In genomic region chr11:62851199-62851598, GRCm38 (mm10) we compare ENCODE assay signal across 9 mouse cellular contexts. TPM values are rescaled to one million over a fixed set of nuclear protein-coding genes. Genes with fewer than 3 reads are reported as not detected.
DNase-seq lines count a peak whose midpoint lies in the region; ATAC-seq and TF ChIP-seq lines count a peak whose summit lies in the region.
"Had no signal": no experiment of that assay in that cellular context is flagged by ENCODE, and none has a peak within 500 bp of the region (broad histone marks: within the 10 kb centered on the region; RNA-seq: fewer than 3 reads in every experiment).

No protein-coding gene starts in this region.

- 64% methylated on average over 1 of the region's 1 CpGs for WGBS in heart, postnatal 0 days
- 71% methylated on average over 1 of the region's 1 CpGs for WGBS in heart, embryonic 11.5 days (ENCODE audit: insufficient replicate concordance)

- H3K9ac ChIP-seq in heart, postnatal 0 days (replicated peaks; ENCODE audit: low read depth, low read length): no peak overlapping the region
- H3K9ac ChIP-seq in heart, embryonic 11.5 days (ENCODE audit: low read depth, low read length): no peak overlapping the region
- H3K9ac ChIP-seq in CH12.LX (ENCODE audit: insufficient read depth, low read depth): no peak overlapping the region
- H3K9ac ChIP-seq: lung, embryonic 15.5 days had no signal

- H3K9me3 ChIP-seq in heart, postnatal 0 days (replicated peaks; ENCODE audit: control insufficient read depth, low read length): no peaks in the 10 kb centered on the region
- H3K9me3 ChIP-seq in heart, embryonic 11.5 days (replicated peaks; ENCODE audit: control insufficient read depth, low read length): no peaks in the 10 kb centered on the region
- H3K9me3 ChIP-seq in CH12.LX (replicated peaks; ENCODE audit: low read length): no peaks in the 10 kb centered on the region
- H3K9me3 ChIP-seq: lung, embryonic 15.5 days had no signal

- TF ChIP-seq CTCF in heart, postnatal 0 days (IDR thresholded peaks at IDR 0.05; ENCODE audit: low read depth): peak; percentile 65
- TF ChIP-seq CTCF in CH12.LX (conservative IDR thresholded peaks at IDR 0.05 in 1 of 2, IDR thresholded peaks at IDR 0.05 in 1 of 2; ENCODE audit: low read depth in 2 of 2, low read length in 2 of 2): peak; percentile 7 to 84; a peak in 3 of 4 replicates

- in situ Hi-C loops in CH12.LX (cut with MboI; ENCODE audit: low pct_ligation_motif_present, low pct_unique_long_range_greater_than_20kb, low sequenced_read_pairs): no loop called here

- no peaks in the 10 kb centered on the region for H3K36me3 ChIP-seq in heart, postnatal 0 days (replicated peaks; ENCODE audit: control insufficient read depth, insufficient read depth, low read length)
- no peaks in the 10 kb centered on the region for H3K36me3 ChIP-seq in heart, embryonic 11.5 days (ENCODE audit: control insufficient read depth, insufficient read depth, low read length)
- no peaks in the 10 kb centered on the region for H3K36me3 ChIP-seq in CH12.LX (replicated peaks in 1 of 2; ENCODE audit: control insufficient read depth in 1 of 2, insufficient read depth in 1 of 2, low read length in 1 of 2)
- H3K36me3 ChIP-seq: lung, embryonic 15.5 days had no signal

- TF ChIP-seq RAD21 in CH12.LX (IDR thresholded peaks at IDR 0.05; ENCODE audit: low read depth, low read length): peak; percentile 79

- DNase-seq in heart, postnatal 0 days (ENCODE audit: low spot score): peak; percentile 40
- peak; percentile 12 for DNase-seq in CH12.LX (ENCODE audit: extremely low read depth)
- DNase-seq in adrenal gland, postnatal 25 days: peak; percentile 9
- DNase-seq in kidney, postnatal 14 days: peak; percentile 36
- DNase-seq in spleen, postnatal 36 days (ENCODE audit: low spot score in 2 of 2): no peak
- DNase-seq in thymus, postnatal 25 days: no peak
- no peak for DNase-seq in left cerebral cortex, postnatal 4 days

- H3K4me3 ChIP-seq in heart, postnatal 0 days (ENCODE audit: low read depth, low read length): no peak overlapping the region
- H3K4me3 ChIP-seq in heart, embryonic 11.5 days (ENCODE audit: low read depth, low read length): no peak overlapping the region
- no peak overlapping the region for H3K4me3 ChIP-seq in CH12.LX (replicated peaks in 1 of 3; ENCODE audit: low read depth in 2 of 3, low read length in 2 of 3, poor library complexity in 1 of 3)
- H3K4me3 ChIP-seq: lung, embryonic 15.5 days had no signal

- dilution Hi-C loops in CH12.LX (cut with MboI; ENCODE audit: extremely low pct_ligation_motif_present, extremely low pct_unique_long_range_greater_than_20kb, low sequenced_read_pairs): no loop called here

- H3K27me3 ChIP-seq in heart, postnatal 0 days (ENCODE audit: control insufficient read depth, insufficient read depth, low read length): no peaks in the 10 kb centered on the region
- H3K27me3 ChIP-seq in heart, embryonic 11.5 days (ENCODE audit: control insufficient read depth, insufficient read depth, low read length): no peaks in the 10 kb centered on the region
- no peaks in the 10 kb centered on the region for H3K27me3 ChIP-seq in CH12.LX (replicated peaks)
- H3K27me3 ChIP-seq: lung, embryonic 15.5 days had no signal

- no peak for TF ChIP-seq POLR2A in CH12.LX (IDR thresholded peaks at IDR 0.05; ENCODE audit: low read depth, low read length)

- no peaks in the 10 kb centered on the region for H3K79me2 ChIP-seq in CH12.LX (replicated peaks; ENCODE audit: control insufficient read depth, extremely low read depth, insufficient read depth, poor library complexity, severe bottlenecking)

- intact Hi-C loops in left cerebral cortex, postnatal 4 days (cut with DNase I): no loop called here

- no peak overlapping the region for H3K27ac ChIP-seq in heart, postnatal 0 days (ENCODE audit: low read depth)
- H3K27ac ChIP-seq in heart, embryonic 11.5 days (ENCODE audit: low read depth, low read length): no peak overlapping the region
- no peak overlapping the region for H3K27ac ChIP-seq in CH12.LX (ENCODE audit: insufficient read depth, low read depth)
- H3K27ac ChIP-seq: lung, embryonic 15.5 days had no signal

- H3K4me2 ChIP-seq in heart, postnatal 0 days (ENCODE audit: low read depth, low read length): no peak overlapping the region
- H3K4me2 ChIP-seq in heart, embryonic 11.5 days: no peak overlapping the region
- no peak overlapping the region for H3K4me2 ChIP-seq in CH12.LX (ENCODE audit: insufficient read depth, low read depth, poor library complexity, severe bottlenecking)
- H3K4me2 ChIP-seq: lung, embryonic 15.5 days had no signal

- no peak for TF ChIP-seq EP300 in heart, postnatal 0 days (IDR thresholded peaks at IDR 0.05; ENCODE audit: low read depth)
- TF ChIP-seq EP300 in CH12.LX (IDR thresholded peaks at IDR 0.05; ENCODE audit: low read length): no peak

- no peak for ATAC-seq in heart, postnatal 0 days (ENCODE audit: insufficient read depth, low read depth)
- ATAC-seq in heart, embryonic 11.5 days (replicated peaks; ENCODE audit: insufficient number of reproducible peaks, low FRiP score, low TSS enrichment): no peak

- H3K4me1 ChIP-seq in heart, postnatal 0 days (ENCODE audit: control insufficient read depth, insufficient read depth): no peaks in the 10 kb centered on the region
- no peaks in the 10 kb centered on the region for H3K4me1 ChIP-seq in heart, embryonic 11.5 days (ENCODE audit: control insufficient read depth, insufficient read depth, low read length)
- H3K4me1 ChIP-seq in CH12.LX (ENCODE audit: control insufficient read depth in 1 of 2, insufficient read depth in 2 of 2): peaks cover under 1 to 15% of the 10 kb centered on the region in 2 experiments

TF ChIP-seq in CH12.LX, 34 proteins besides CTCF, POLR2A, EP300 and RAD21:
- TF ChIP-seq USF2 (conservative IDR thresholded peaks at IDR 0.05; ENCODE audit: low read depth, low read length) (no peak), SMC3 (IDR thresholded peaks at IDR 0.05; ENCODE audit: low read depth, low read length) (peak; percentile 76), NRF1 (IDR thresholded peaks at IDR 0.05; ENCODE audit: low read depth, low read length) (no peak), ZC3H11A (IDR thresholded peaks at IDR 0.05; ENCODE audit: low read depth, low read length) (no peak), ZNF384 (IDR thresholded peaks at IDR 0.05; ENCODE audit: low read depth, low read length) (0 out of 2 replicates have a peak, but pooled peaks have one; percentile 36)

RNA-seq across cellular contexts. Expression of gene Fbxw10, which starts 4.3 kb away (rescaled TPM):
- total RNA-seq in heart, postnatal 0 days (2014; rRNA removed; ENCODE audit: low replicate concordance): 0.15 TPM in 1 of 2 replicates, not detected in the other
- polyA plus RNA-seq in heart, postnatal 0 days (2015; fragmentation: Nextera tagmentation; extraction: Ambion mirVana): 0.26 and 0.32 TPM in 2 replicates
- polyA plus RNA-seq in heart, embryonic 11.5 days (2014; fragmentation: Nextera tagmentation; extraction: Ambion mirVana): 0.21 and 0.24 TPM in 2 replicates
- total RNA-seq in CH12.LX (2012; rRNA removed): 0.50 and 0.59 TPM in 2 replicates
- 0.78 and 0.88 TPM in 2 replicates for total RNA-seq in CH12.LX (2014; rRNA removed)
- 0.87 and 1.4 TPM in 2 replicates for polyA plus RNA-seq in CH12.LX (2012; ENCODE audit: insufficient read length, low read depth)
- 1.1 and 2.4 TPM in 2 replicates for total RNA-seq in adrenal gland, postnatal 25 days (2021)
- under 1 TPM; 0.89 to 0.96 TPM for total RNA-seq in left cerebral cortex, postnatal 4 days (2021)

RNA-seq across cellular contexts. Expression of gene Tvp23b, which starts 28.1 kb away (rescaled TPM):
- total RNA-seq in heart, postnatal 0 days (2014; rRNA removed; ENCODE audit: low replicate concordance): 26.3 and 27.4 TPM in 2 replicates
- polyA plus RNA-seq in heart, postnatal 0 days (2015; fragmentation: Nextera tagmentation; extraction: Ambion mirVana): 39.0 and 47.0 TPM in 2 replicates
- polyA plus RNA-seq in heart, embryonic 11.5 days (2014; fragmentation: Nextera tagmentation; extraction: Ambion mirVana): 47.3 and 49.4 TPM in 2 replicates
- total RNA-seq in CH12.LX (2012; rRNA removed) (57.7 and 62.2 TPM in 2 replicates), CH12.LX (2014; rRNA removed) (68.7 and 71.2 TPM in 2 replicates)
- polyA plus RNA-seq in CH12.LX (2012; ENCODE audit: insufficient read length, low read depth): 39.6 and 40.9 TPM in 2 replicates
- 31.4 and 58.5 TPM in 2 replicates for total RNA-seq in adrenal gland, postnatal 25 days (2021)
- 10 to 100 TPM; 19.6 to 22.0 TPM for total RNA-seq in left cerebral cortex, postnatal 4 days (2021)

RNA-seq across cellular contexts. Expression of gene Trim16, which starts 31.2 kb away (rescaled TPM):
- 2.9 and 4.5 TPM in 2 replicates for total RNA-seq in heart, postnatal 0 days (2014; rRNA removed; ENCODE audit: low replicate concordance)
- polyA plus RNA-seq in heart, postnatal 0 days (2015; fragmentation: Nextera tagmentation; extraction: Ambion mirVana): 3.0 and 4.0 TPM in 2 replicates
- polyA plus RNA-seq in heart, embryonic 11.5 days (2014; fragmentation: Nextera tagmentation; extraction: Ambion mirVana): 3.9 and 5.4 TPM in 2 replicates
- not detected in 2 replicates for total RNA-seq in CH12.LX (2012; rRNA removed)
- not detected in 2 replicates for total RNA-seq in CH12.LX (2014; rRNA removed)
- 0.12 TPM in 1 of 2 replicates, not detected in the other for polyA plus RNA-seq in CH12.LX (2012; ENCODE audit: insufficient read length, low read depth)
- total RNA-seq in adrenal gland, postnatal 25 days (2021): 5.9 and 6.4 TPM in 2 replicates
- total RNA-seq in left cerebral cortex, postnatal 4 days (2021): 10 to 100 TPM; 10.8 to 10.9 TPM

Comparison
In these comparisons a context has a peak if more than half of its experiments do, and no peak if none do; other contexts are left out.
1. DNase-seq: peak in heart, postnatal 0 days (single experiment), CH12.LX (single experiment), adrenal gland, postnatal 25 days (single experiment) and kidney, postnatal 14 days (single experiment); none in spleen, postnatal 36 days (0 of 2), thymus, postnatal 25 days (single experiment) and left cerebral cortex, postnatal 4 days (single experiment).